Mouse (Mus musculus) common myeloid progenitor, adult 5-6 weeks (primary cell): ENCODE data around the gene Itpkc. TPM values are rescaled to one million over a fixed set of nuclear protein-coding genes. Genes with fewer than 3 reads are reported as not detected.
A peak's percentile ranks its signal among the peaks of the same experiment; 100 is the strongest.

Experiments used
- ATAC-seq: replicated peaks from 2 replicates; pipeline ENCODE4 v1.8.0; 2016; ENCODE audit warnings: low read depth, mild to moderate bottlenecking, moderate TSS enrichment, inconsistent platforms; ENCODE audit not compliant: poor library complexity, severe bottlenecking
- total RNA-seq: library from RNA; stranded (forward); fragments of 200-1000, 187-1606 nt; gene quantifications from 2 replicates; pipeline ENCODE4 v1.2.3, GENCODE M21; 2017

The Itpkc gene
- total RNA-seq, 1 experiment from 2014 or later = 5.2 TPM

- ATAC-seq = no peak
Observed at GRCm38 (mm10) chr7:27197136-27197535, 31.3 kb downstream of the Itpkc start.

GRCm38 (mm10) chr7:27195681-27196611 lies 32.5 kb downstream of the Itpkc start, which contains the start of the genes BC024978 and Snrpa:
Gene BC024978, plus strand, starts transcription at chr7:27195781.
Gene Snrpa, minus strand, starts transcription at chr7:27196271.
- peak; percentile 92 for ATAC-seq

GRCm38 (mm10) chr7:27193731-27194130 lies 34.7 kb downstream of the Itpkc start:
- ATAC-seq = no peak

- ATAC-seq = no peak
Observed at GRCm38 (mm10) chr7:27192434-27192833, 36.0 kb downstream of the Itpkc start.

- ATAC-seq = no peak
Observed at GRCm38 (mm10) chr7:27189271-27189931, 39.1 kb downstream of the Itpkc start.

- no peak for ATAC-seq
Observed at GRCm38 (mm10) chr7:27185986-27186385, 42.5 kb downstream of the Itpkc start.

- peak; percentile 85 for ATAC-seq
Observed at GRCm38 (mm10) chr7:27184964-27185363, 43.5 kb downstream of the Itpkc start.

GRCm38 (mm10) chr7:27182498-27182897 lies 46.0 kb downstream of the Itpkc start:
- no peak for ATAC-seq

- no peak for ATAC-seq
Observed at GRCm38 (mm10) chr7:27180837-27181695, 47.4 kb downstream of the Itpkc start, which contains the start of the genes Gm21983 and Mia. Gene Gm21983, minus strand, starts transcription at chr7:27181086. Gene Mia, minus strand, starts transcription at chr7:27181157.

GRCm38 (mm10) chr7:27180036-27180435 lies 48.4 kb downstream of the Itpkc start:
- no peak for ATAC-seq

GRCm38 (mm10) chr7:27179217-27179918 lies 49.1 kb downstream of the Itpkc start:
- no peak for ATAC-seq

- ATAC-seq = peak; percentile 94
Observed at GRCm38 (mm10) chr7:27178324-27179216, 49.9 kb downstream of the Itpkc start, which contains the start of gene Rab4b. Gene Rab4b, minus strand, starts transcription at chr7:27178896.

GRCm38 (mm10) chr7:27177942-27178323 lies 50.5 kb downstream of the Itpkc start:
- ATAC-seq = 0 out of 2 replicates have a peak, but pooled peaks have one; percentile 1

- ATAC-seq = no peak
Observed at GRCm38 (mm10) chr7:27174896-27175295, 53.6 kb downstream of the Itpkc start.

GRCm38 (mm10) chr7:27174496-27174895 lies 54.0 kb downstream of the Itpkc start:
- no peak for ATAC-seq

- no peak for ATAC-seq
Observed at GRCm38 (mm10) chr7:27170981-27171380, 57.5 kb downstream of the Itpkc start.

GRCm38 (mm10) chr7:27168371-27168770 lies 60.1 kb downstream of the Itpkc start:
- ATAC-seq = no peak

GRCm38 (mm10) chr7:27167475-27168094 lies 60.9 kb downstream of the Itpkc start:
- ATAC-seq = no peak; the same call in 1 of the 2 replicates
